Mouse (Mus musculus) myocyte (in vitro differentiated cells): ENCODE data around the gene Cntln.

Source experiments
- CEBPB ChIP-seq: IDR thresholded peaks from 2 replicates; pipeline ENCODE4 v1.6.1; 2011; ENCODE audit warnings: mild to moderate bottlenecking, moderate library complexity; ENCODE audit not compliant: poor library complexity, insufficient read depth, severe bottlenecking
- MYOG ChIP-seq, 3 experiments: IDR thresholded peaks; one replicate each; pipeline ENCODE4 v1.6.1; 2011; ENCODE audit warnings: control low read depth in 2 of 3, low read depth in 2 of 3, mild to moderate bottlenecking in 2 of 3; ENCODE audit not compliant: insufficient read length in 2 of 3, control insufficient read depth in 1 of 3, insufficient read depth in 1 of 3
- POLR2A ChIP-seq: IDR thresholded peaks from one replicate; pipeline ENCODE4 v1.6.1; 2011; ENCODE audit warnings: low read depth, mild to moderate bottlenecking, control low read depth, moderate library complexity; ENCODE audit not compliant: insufficient read length
- POLR2AphosphoS2 ChIP-seq: IDR thresholded peaks from one replicate; pipeline ENCODE4 v1.6.1; 2011; ENCODE audit warnings: low read depth, control low read depth; ENCODE audit not compliant: insufficient read length
- TCF12 ChIP-seq: IDR thresholded peaks from one replicate; pipeline ENCODE4 v1.6.1; 2011; ENCODE audit warnings: mild to moderate bottlenecking, control low read depth; ENCODE audit not compliant: poor library complexity, insufficient read depth, severe bottlenecking
- USF1 ChIP-seq: IDR thresholded peaks from one replicate; pipeline ENCODE4 v1.6.1; 2011; ENCODE audit warnings: low read depth, mild to moderate bottlenecking, control low read depth, moderate library complexity

DNA sequence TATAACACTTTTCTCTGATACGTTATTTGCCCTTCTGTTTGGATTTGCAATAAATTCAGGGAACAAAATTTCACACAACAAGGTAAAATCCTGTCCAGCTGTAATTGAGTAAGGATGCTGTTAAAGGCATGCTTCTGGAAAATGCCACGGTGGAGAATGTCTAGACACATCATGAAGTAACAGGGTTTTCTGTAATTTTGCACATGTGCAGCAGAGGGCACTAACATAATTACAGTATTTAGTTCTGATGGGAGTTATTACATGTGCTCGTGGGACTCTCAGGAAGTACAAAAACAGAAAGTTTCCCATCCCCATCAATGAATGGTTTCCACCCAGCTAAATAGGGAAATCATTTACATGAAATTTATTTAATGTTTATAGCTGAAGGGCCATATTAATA, 7.8 kb upstream of the Cntln start:
- TF ChIP-seq MYOG (IDR thresholded peaks at IDR 0.05; ENCODE audit: control insufficient read depth in 1 of 3, insufficient read depth in 1 of 3, insufficient read length in 2 of 3, low read depth in 2 of 3) (no peak), POLR2A (no peak), POLR2AphosphoS2 (no peak), TCF12 (no peak), CEBPB (no peak), USF1 (no peak)
